Mouse (Mus musculus) urinary bladder, adult 2 months (tissue): ENCODE results near the gene Cisd2. TPM values are rescaled to one million over a fixed set of nuclear protein-coding genes. Genes with fewer than 3 reads are reported as not detected.

ENCODE experiments used
- DNase-seq: peaks from one replicate; pipeline ENCODE4 v3.0.0; 2022; ENCODE audit warnings: low spot score
- polyA plus RNA-seq: library from polyadenylated mRNA; depleted of rRNA; stranded (reverse); fragments of >200 nt; gene quantifications from 2 replicates; pipeline ENCODE4 v1.2.3, GENCODE M21; 2012; rRNA removed

Cisd2 gene
- polyA plus RNA-seq, 1 experiment: 33.8 TPM

DNA sequence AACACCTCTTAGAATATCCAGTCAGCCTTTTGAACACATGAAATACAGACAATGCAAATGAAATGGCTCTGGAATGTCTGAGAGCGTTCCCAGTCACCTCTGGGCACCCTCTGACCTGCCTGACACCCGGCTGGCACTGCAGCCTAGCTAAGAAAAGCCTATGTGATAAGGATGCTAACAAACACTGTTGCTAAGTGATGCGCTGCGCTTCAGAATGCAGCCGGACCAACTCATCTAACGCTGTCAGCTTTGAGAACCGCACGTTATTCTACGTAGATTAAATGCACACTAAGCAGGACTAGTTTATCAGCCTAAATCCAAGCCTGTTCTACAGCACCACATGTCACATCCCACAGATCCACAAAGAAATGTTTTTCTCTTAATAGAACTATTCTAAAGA, 11.9 kb downstream of the Cisd2 start:
- DNase-seq: no peak

GRCm38 (mm10) chr3:135411056-135411455, 12.7 kb downstream of the Cisd2 start:
- no peak for DNase-seq

DNA sequence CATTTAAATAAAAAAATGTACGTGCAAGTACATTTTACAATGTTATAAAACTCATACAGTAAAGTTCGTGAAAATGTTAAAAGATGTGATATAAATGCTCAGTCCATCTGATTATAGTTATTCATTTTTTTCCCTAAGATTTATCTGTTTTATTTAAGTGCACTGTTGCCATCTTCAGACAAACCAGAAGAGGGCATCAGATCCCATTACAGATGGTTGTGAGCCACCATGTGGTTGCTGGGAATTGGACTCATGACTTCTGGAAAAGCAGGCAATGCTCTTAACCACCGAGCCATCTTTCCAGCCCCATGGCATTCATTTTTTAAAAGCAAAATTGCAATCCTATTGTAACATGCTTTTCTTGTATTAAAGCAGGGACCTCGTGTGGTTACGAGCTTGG, 14.5 kb downstream of the Cisd2 start:
- DNase-seq: no peak

- no peak for DNase-seq
Measured at GRCm38 (mm10) chr3:135407351-135407750, 16.4 kb downstream of the Cisd2 start.

GRCm38 (mm10) chr3:135404599-135404998, 19.1 kb downstream of the Cisd2 start:
- DNase-seq: no peak

DNA sequence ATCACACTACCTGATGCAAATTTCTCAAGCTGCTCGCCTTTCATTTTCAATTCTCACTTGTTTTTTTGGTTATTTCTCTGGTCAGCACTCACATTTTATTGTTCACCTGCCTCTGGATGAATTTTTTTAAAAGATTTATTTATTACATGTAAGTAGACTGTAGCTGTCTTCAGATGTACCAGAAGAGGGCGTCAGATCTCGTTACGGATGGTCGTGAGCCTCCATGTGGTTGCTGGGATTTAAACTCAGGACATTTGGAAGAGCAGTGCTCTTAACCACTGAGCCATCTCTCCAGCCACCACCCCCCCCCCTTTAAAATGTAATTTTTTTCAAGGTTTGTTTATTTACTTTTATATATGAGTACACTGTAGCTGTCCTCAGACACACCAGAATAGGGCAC, 19.9 kb downstream of the Cisd2 start:
- DNase-seq: no peak

DNA sequence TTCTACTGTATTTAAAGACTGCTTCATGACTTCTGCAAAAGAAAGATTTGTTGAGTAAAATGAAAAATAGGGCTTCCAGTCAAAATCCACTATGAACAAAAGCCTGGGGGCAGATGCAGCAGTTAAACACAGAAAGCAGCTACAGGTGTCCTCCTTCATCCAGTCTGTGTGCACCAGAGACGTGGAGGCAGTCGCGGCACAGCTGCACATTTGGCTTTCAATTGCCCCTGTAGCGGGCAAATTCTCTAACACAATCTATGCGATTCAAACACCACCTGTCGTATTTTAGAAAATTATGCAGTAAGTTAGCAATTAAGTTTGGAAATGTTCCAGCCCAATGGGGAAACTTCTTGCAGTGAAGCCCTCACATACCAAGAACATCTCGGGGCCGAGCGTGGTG, 20.5 kb downstream of the Cisd2 start:
- no peak for DNase-seq

GRCm38 (mm10) chr3:135402201-135402658, 21.5 kb downstream of the Cisd2 start:
- peak; percentile 67 for DNase-seq

GRCm38 (mm10) chr3:135397112-135397511, 26.6 kb downstream of the Cisd2 start:
- no peak for DNase-seq

- no peak for DNase-seq
Measured at GRCm38 (mm10) chr3:135396081-135396480, 27.6 kb downstream of the Cisd2 start.

GRCm38 (mm10) chr3:135395085-135395484, 28.6 kb downstream of the Cisd2 start:
- DNase-seq: no peak

GRCm38 (mm10) chr3:135393186-135393585, 30.5 kb downstream of the Cisd2 start:
- DNase-seq: no peak

GRCm38 (mm10) chr3:135379868-135380267, 43.9 kb downstream of the Cisd2 start:
- no peak for DNase-seq

- no peak for DNase-seq
Measured at GRCm38 (mm10) chr3:135377445-135377844, 46.3 kb downstream of the Cisd2 start.

GRCm38 (mm10) chr3:135375836-135376235, 47.9 kb downstream of the Cisd2 start:
- no peak for DNase-seq

- DNase-seq: no peak
Measured at GRCm38 (mm10) chr3:135357394-135357793, 66.3 kb downstream of the Cisd2 start.

Other genes with a start within 250 kb of the Cisd2 start
- gene Cenpe, start 211.4 kb downstream of the Cisd2 start, polyA plus RNA-seq: 0.96 and 1.7 TPM in 2 replicates
- gene Bdh2, start 142.7 kb downstream of the Cisd2 start, polyA plus RNA-seq: 13.3 and 13.7 TPM in 2 replicates
- gene Slc9b2, start 116.2 kb downstream of the Cisd2 start, polyA plus RNA-seq: 0.65 and 1.2 TPM in 2 replicates
- gene Slc9b1, start 75.9 kb downstream of the Cisd2 start, polyA plus RNA-seq: 0.16 and 0.28 TPM in 2 replicates
- 217 and 252 TPM in 2 replicates for gene Ube2d3, start 14.2 kb upstream of the Cisd2 start, polyA plus RNA-seq
- gene Manba, start 61.7 kb upstream of the Cisd2 start, polyA plus RNA-seq: 9.8 and 16.3 TPM in 2 replicates